Mouse (Mus musculus): ENCODE measurements around the gene Foxl2.

DNA sequence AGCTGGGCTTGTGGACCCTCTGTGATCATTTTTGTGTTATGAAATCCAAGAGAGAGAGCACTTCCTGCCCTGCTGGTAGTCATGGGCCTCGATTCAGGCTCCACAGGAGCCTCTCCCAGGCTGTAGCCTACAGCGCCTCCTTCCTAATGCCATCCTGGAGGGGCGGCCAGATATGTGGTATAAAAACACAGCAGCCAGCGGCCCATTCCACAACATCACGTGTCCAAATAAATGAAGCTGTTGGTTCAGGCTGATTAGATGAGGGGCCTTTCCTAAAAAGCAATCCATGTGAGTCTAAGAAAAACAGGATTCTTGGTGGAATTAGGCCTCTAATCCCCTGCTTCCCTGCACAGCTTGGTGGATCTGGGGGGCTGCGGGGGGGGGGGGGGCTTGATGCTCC, 22.2 kb upstream of the Foxl2 start:
- TF ChIP-seq CTCF (IDR thresholded peaks at IDR 0.05; ENCODE audit: control insufficient read depth, insufficient read depth, low read length) = no peak
- no peak for TF ChIP-seq POLR2A (IDR thresholded peaks at IDR 0.05; ENCODE audit: borderline replicate concordance, control insufficient read depth, low read depth, low read length)

All from bone marrow, adult 2 months (tissue).